Mouse (Mus musculus) myocyte (in vitro differentiated cells): ENCODE measurements around the gene Acat3.

ENCODE experiments used
- MAX ChIP-seq: IDR thresholded peaks from one replicate; pipeline ENCODE4 v1.6.1; 2011; ENCODE audit warnings: low read depth, mild to moderate bottlenecking, control low read depth
- POLR2A ChIP-seq: IDR thresholded peaks from one replicate; pipeline ENCODE4 v1.6.1; 2011; ENCODE audit warnings: low read depth, mild to moderate bottlenecking, control low read depth, moderate library complexity; ENCODE audit not compliant: insufficient read length

- TF ChIP-seq MAX (no peak), POLR2A (no peak)
Measured at GRCm38 (mm10) chr17:12892033-12892432, 48.4 kb downstream of the Acat3 start.
